Mouse (Mus musculus): ENCODE results near the gene Slc4a5. TPM values are rescaled to one million over a fixed set of nuclear protein-coding genes. Genes with fewer than 3 reads are reported as not detected.

Slc4a5 gene
- total RNA-seq (2021), result not detected

GRCm38 (mm10) chr6:83219814-83220213 is at the start of gene Slc4a5:
TSS of gene Slc4a5 (plus strand) at chr6:83219828.
- intact Hi-C loops (cut with DNase I), result loop anchor here (5.0 to 10.0 kb wide), 2 partner anchors 47 to 455 kb away; partner anchors contain the start of gene Cd207
- DNase-seq (ENCODE audit: low spot score), result no peak

GRCm38 (mm10) chr6:83169872-83170271 is 49.8 kb upstream of the Slc4a5 start:
- intact Hi-C loops (cut with DNase I), result no loop called here

GRCm38 (mm10) chr6:83171063-83171462 is 48.6 kb upstream of the Slc4a5 start:
- intact Hi-C loops (cut with DNase I), result no loop called here
- no peak for DNase-seq (ENCODE audit: low spot score)

More at GRCm38 (mm10) chr6:83169872-83170271, 49.8 kb upstream of the Slc4a5 start:
- no peak for DNase-seq (ENCODE audit: low spot score)

- DNase-seq (ENCODE audit: low spot score), result no peak
- intact Hi-C loops (cut with DNase I), result no loop called here
Observed at GRCm38 (mm10) chr6:83172240-83172920, 47.2 kb upstream of the Slc4a5 start.

- no peak for DNase-seq (ENCODE audit: low spot score)
- intact Hi-C loops (cut with DNase I), result no loop called here
Observed at GRCm38 (mm10) chr6:83175996-83176395, 43.6 kb upstream of the Slc4a5 start.

GRCm38 (mm10) chr6:83179390-83180117 is 40.1 kb upstream of the Slc4a5 start:
- DNase-seq (ENCODE audit: low spot score), result no peak
- intact Hi-C loops (cut with DNase I), result no loop called here

- no peak for DNase-seq (ENCODE audit: low spot score)
- intact Hi-C loops (cut with DNase I), result no loop called here
Observed at GRCm38 (mm10) chr6:83180605-83181004, 39.0 kb upstream of the Slc4a5 start.

GRCm38 (mm10) chr6:83184858-83185435 is 34.7 kb upstream of the Slc4a5 start:
- intact Hi-C loops (cut with DNase I), result no loop called here
- DNase-seq (ENCODE audit: low spot score), result no peak

GRCm38 (mm10) chr6:83185895-83186861 is 33.5 kb upstream of the Slc4a5 start:
- peak; percentile 26 for DNase-seq (ENCODE audit: low spot score)
- intact Hi-C loops (cut with DNase I), result no loop called here

- intact Hi-C loops (cut with DNase I), result no loop called here
- DNase-seq (ENCODE audit: low spot score), result no peak
Observed at GRCm38 (mm10) chr6:83186946-83187345, 32.7 kb upstream of the Slc4a5 start.

GRCm38 (mm10) chr6:83193571-83193970 is 26.1 kb upstream of the Slc4a5 start:
- no peak for DNase-seq (ENCODE audit: low spot score)
- intact Hi-C loops (cut with DNase I), result no loop called here

GRCm38 (mm10) chr6:83197345-83198004 is 22.2 kb upstream of the Slc4a5 start:
- intact Hi-C loops (cut with DNase I), result no loop called here
- no peak for DNase-seq (ENCODE audit: low spot score)

- intact Hi-C loops (cut with DNase I), result no loop called here
- no peak for DNase-seq (ENCODE audit: low spot score)
Observed at GRCm38 (mm10) chr6:83203320-83203719, 16.3 kb upstream of the Slc4a5 start.

- intact Hi-C loops (cut with DNase I), result no loop called here
- no peak for DNase-seq (ENCODE audit: low spot score)
Observed at GRCm38 (mm10) chr6:83205851-83206250, 13.8 kb upstream of the Slc4a5 start.

- intact Hi-C loops (cut with DNase I), result no loop called here
Observed at GRCm38 (mm10) chr6:83206321-83206720, 13.3 kb upstream of the Slc4a5 start.

GRCm38 (mm10) chr6:83207361-83208049 is 12.1 kb upstream of the Slc4a5 start:
- intact Hi-C loops (cut with DNase I), result no loop called here
- no peak for DNase-seq (ENCODE audit: low spot score)

More at GRCm38 (mm10) chr6:83206321-83206720, 13.3 kb upstream of the Slc4a5 start:
- no peak for DNase-seq (ENCODE audit: low spot score)

- intact Hi-C loops (cut with DNase I), result no loop called here
- DNase-seq (ENCODE audit: low spot score), result no peak
Observed at GRCm38 (mm10) chr6:83208050-83208400, 11.6 kb upstream of the Slc4a5 start.

GRCm38 (mm10) chr6:83210495-83210894 is 9.1 kb upstream of the Slc4a5 start:
- intact Hi-C loops (cut with DNase I), result loop anchor here (10.0 kb wide), 1 partner anchor 464 kb away; the partner anchor contains the start of gene Cd207
- no peak for DNase-seq (ENCODE audit: low spot score)

- intact Hi-C loops (cut with DNase I), result loop anchor here (10.0 kb wide), 1 partner anchor 463 kb away; the partner anchor contains the start of gene Cd207
- no peak for DNase-seq (ENCODE audit: low spot score)
Observed at GRCm38 (mm10) chr6:83211526-83211925, 8.1 kb upstream of the Slc4a5 start.
